Mouse (Mus musculus) B cell, adult 2 months (primary cell): ENCODE data around the gene Gm3448.
"Not testable (repeated sequence)": the region's sequence is repeated elsewhere in the genome, so short reads cannot be mapped to it uniquely, and the experiment has no call there.

Source experiments
- DNase-seq, 2 experiments: peaks; one replicate each; pipeline ENCODE4 v3.0.0; 2022

The Gm3448 gene

DNA sequence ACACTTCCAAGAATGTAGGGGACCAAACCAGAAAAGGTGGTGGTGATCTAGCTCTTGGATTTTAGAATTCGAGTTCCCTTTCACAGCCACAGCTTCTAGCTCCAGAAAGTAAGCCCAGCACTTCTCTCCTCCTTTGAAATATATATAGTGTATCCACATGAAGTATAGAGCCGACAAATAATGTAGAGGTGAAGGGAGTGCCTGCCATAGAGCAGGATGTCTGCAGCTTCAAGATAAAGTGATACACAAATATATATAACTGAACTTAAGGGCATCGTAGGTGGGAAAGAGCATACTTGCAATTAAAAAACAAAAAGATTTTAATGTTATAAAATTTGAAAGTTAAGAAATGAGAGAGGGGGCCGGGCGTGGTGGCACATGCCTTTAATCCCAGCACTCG, 15.8 kb downstream of the Gm3448 start:
- DNase-seq = not testable (repeated sequence)

GRCm38 (mm10) chr17:15024502-15025193, 16.7 kb downstream of the Gm3448 start:
- DNase-seq = not testable (repeated sequence)

DNA sequence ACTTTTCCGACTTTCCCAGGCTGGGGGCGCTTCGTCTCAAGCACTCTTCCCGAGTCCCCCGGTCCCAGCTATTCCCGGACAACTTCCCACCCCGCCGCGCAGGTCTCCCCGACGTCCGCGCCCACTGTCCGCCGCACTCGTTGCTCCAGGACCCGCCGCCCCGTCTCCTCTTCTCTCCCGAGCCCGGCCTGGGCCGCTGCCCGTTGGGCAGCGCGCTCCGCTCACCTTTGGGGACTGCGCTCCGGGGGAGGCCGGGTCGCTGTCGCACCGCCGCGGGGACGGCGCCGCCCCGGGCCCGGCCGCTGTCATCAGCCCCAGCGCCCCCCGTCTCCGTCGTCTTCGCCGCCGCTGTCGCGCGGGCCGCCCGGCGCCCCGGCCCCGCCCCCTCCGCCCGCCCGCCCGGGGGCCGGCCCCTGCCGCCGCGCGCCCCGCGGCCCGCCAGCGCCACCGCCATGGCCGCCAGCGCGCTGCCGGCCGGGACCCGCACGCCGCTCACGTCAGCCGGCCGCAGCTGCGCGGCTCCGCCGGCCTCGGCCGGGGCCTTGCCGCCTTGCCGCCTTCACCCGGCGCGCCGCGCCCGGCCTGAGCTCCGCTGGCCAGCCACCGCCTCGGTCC, 17.4 kb downstream of the Gm3448 start:
- DNase-seq = not testable (repeated sequence)

GRCm38 (mm10) chr17:15021503-15022220, 19.7 kb downstream of the Gm3448 start:
- DNase-seq = not testable (repeated sequence)

DNA sequence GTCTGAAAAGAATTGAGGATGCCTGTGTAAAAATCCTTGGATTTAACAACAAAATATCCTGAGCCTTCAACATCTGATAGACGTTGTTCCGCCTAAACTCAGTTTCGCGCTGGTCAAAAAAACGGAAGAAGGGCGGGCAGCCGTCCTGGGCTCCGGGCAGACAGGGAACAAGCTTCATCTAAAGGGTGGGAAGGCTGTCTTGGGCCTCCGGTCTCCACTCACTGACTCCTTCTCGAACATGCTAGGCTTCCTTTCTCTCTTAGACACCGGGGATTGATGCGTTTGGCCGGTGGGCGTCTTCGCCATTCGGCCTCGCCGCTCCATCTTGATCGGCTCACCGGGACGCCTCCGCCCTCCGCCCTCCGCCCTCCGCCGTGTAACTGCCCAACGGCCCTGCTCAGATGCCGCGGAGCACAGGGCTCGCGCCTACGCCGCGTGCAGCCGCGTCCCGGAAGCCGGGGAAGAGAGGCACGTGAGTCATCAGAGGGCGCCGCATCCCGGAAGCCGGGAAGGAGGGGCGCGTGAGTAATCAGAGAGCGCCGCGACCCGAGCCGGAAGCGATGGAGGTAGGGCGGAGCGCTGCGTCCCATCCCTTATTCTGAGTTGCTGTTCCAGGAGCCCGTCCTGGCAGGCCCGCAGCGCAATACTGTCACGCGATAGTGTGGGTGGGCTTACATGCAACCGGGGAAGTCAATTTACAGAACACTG, 31.5 kb downstream of the Gm3448 start, which contains the start of gene Gm3435:
Gene Gm3435, plus strand, starts transcription at position 471 of the 708 bp plus-strand sequence.
- DNase-seq = not testable (repeated sequence)

GRCm38 (mm10) chr17:15009088-15009487, 32.2 kb downstream of the Gm3448 start:
- not testable (repeated sequence) for DNase-seq

GRCm38 (mm10) chr17:15000047-15000446, 41.3 kb downstream of the Gm3448 start:
- DNase-seq = not testable (repeated sequence)

GRCm38 (mm10) chr17:14994140-14994539, 47.2 kb downstream of the Gm3448 start:
- DNase-seq = not testable (repeated sequence)

DNA sequence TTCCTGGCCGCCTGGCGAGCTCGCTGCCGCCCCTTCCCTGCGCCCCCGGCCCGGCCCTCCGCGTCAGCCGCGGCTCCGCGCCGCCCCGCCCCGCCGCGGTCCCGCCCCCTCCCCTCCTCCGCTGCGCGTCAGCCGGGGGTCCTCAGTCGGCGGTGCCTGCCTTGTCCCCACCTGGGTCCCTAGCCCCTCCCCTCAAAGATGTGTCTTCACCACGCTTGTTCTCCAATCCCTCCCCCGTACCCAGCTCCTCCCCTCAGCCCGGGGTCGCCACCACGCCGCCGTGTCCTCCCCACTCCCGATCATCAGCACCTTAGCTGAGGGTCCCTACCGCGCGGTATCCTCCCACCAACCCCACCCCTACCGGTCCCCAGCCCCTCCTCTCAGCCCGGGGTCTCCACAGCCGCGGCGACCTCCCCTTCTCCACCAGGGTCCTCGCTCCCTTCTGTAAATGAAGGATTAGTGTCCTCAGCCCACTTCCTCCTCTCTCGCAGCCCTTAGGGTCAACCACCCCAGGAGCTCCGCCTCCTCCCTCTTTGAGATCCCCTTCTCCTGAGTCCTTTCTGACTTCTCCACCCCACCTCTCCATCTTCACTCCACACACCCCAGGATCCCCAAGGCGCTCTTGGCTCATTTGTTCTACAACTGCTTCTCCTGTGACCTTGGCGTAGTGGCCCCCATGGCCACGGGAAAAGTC, 48.1 kb downstream of the Gm3448 start:
- not testable (repeated sequence) for DNase-seq

DNA sequence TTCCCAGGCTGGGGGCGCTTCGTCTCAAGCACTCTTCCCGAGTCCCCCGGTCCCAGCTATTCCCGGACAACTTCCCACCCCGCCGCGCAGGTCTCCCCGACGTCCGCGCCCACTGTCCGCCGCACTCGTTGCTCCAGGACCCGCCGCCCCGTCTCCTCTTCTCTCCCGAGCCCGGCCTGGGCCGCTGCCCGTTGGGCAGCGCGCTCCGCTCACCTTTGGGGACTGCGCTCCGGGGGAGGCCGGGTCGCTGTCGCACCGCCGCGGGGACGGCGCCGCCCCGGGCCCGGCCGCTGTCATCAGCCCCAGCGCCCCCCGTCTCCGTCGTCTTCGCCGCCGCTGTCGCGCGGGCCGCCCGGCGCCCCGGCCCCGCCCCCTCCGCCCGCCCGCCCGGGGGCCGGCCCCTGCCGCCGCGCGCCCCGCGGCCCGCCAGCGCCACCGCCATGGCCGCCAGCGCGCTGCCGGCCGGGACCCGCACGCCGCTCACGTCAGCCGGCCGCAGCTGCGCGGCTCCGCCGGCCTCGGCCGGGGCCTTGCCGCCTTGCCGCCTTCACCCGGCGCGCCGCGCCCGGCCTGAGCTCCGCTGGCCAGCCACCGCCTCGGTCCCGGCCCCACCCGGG, 48.7 kb downstream of the Gm3448 start:
- not testable (repeated sequence) for DNase-seq

DNA sequence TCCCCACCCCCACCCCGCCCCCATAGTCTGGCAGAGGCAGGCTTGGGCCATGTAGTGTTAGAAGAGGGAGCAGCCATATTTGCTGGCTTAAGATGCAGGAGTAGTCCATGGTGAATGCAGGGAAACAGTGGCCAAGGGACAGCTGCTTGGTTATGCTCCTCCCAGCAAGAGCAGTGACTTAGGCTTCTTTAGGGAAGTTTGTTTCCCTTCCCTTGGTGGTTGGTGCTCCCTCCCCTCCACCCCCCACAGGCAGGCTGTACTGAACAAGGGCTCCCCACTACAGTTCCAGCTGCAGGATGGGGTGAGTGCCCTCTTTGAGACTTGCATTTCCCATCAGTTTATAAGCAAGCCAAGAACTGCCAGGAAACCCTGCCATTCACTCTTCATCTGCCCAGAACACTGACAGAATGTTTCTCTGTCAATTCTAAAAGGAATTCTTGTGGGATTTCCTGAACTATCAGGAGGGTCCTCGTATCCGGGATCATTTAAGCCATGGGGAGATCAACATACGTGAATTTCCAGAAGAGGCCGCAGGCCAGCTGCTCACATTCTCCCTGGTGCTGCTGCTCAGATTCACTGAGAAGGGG, 51.1 kb downstream of the Gm3448 start:
- not testable (repeated sequence) for DNase-seq

DNA sequence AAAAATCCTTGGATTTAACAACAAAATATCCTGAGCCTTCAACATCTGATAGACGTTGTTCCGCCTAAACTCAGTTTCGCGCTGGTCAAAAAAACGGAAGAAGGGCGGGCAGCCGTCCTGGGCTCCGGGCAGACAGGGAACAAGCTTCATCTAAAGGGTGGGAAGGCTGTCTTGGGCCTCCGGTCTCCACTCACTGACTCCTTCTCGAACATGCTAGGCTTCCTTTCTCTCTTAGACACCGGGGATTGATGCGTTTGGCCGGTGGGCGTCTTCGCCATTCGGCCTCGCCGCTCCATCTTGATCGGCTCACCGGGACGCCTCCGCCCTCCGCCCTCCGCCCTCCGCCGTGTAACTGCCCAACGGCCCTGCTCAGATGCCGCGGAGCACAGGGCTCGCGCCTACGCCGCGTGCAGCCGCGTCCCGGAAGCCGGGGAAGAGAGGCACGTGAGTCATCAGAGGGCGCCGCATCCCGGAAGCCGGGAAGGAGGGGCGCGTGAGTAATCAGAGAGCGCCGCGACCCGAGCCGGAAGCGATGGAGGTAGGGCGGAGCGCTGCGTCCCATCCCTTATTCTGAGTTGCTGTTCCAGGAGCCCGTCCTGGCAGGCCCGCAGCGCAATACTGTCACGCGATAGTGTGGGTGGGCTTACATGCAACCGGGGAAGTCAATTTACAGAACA, 62.8 kb downstream of the Gm3448 start, which contains the start of the genes 9030025P20Rik and Gm3417:
Gene 9030025P20Rik, plus strand, starts transcription at position 107 of the 677 bp plus-strand sequence.
Gene Gm3417, minus strand, starts transcription at position 429 of the 677 bp plus-strand sequence.
- not testable (repeated sequence) for DNase-seq

GRCm38 (mm10) chr17:14977718-14978361, 63.5 kb downstream of the Gm3448 start:
- DNase-seq = peak; percentile 19 to 25

DNA sequence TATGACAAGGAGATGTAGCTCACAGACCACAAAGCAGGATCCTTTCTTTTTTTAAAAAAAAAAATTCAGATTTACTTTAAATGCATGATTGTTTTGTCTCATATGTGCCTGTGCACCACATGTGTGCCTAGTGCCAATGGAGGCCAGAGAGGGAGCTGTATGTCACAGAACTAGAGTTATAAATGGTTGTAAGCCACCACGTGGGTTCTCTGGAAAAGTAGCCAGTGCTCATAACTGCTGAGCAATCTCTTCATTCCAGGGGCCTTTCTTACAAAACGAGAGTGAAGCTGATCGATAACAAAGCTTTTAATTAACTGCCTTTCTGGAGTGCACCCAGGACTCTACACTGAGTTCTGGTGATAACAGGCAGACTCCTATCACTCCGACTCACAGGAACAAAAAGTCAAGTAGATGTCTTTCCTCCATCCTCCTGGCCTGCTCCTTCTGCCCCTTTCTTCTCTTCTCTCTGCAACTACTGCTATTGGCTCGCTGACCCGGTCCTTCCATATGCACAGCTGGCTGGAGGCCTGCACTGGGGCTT, 72.9 kb downstream of the Gm3448 start:
- DNase-seq = not testable (repeated sequence)

DNA sequence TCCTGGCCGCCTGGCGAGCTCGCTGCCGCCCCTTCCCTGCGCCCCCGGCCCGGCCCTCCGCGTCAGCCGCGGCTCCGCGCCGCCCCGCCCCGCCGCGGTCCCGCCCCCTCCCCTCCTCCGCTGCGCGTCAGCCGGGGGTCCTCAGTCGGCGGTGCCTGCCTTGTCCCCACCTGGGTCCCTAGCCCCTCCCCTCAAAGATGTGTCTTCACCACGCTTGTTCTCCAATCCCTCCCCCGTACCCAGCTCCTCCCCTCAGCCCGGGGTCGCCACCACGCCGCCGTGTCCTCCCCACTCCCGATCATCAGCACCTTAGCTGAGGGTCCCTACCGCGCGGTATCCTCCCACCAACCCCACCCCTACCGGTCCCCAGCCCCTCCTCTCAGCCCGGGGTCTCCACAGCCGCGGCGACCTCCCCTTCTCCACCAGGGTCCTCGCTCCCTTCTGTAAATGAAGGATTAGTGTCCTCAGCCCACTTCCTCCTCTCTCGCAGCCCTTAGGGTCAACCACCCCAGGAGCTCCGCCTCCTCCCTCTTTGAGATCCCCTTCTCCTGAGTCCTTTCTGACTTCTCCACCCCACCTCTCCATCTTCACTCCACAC, 79.7 kb downstream of the Gm3448 start:
- DNase-seq = not testable (repeated sequence)

- DNase-seq = peak; percentile 32 to 47
These were observed 80.3 kb downstream of the Gm3448 start, which contains the start of gene Phf10 for GRCm38 (mm10) chr17:14960951-14961556. Gene Phf10, minus strand, starts transcription at chr17:14961273.

GRCm38 (mm10) chr17:14960520-14960919, 80.8 kb downstream of the Gm3448 start:
- DNase-seq = peak; percentile 35 to 38

DNA sequence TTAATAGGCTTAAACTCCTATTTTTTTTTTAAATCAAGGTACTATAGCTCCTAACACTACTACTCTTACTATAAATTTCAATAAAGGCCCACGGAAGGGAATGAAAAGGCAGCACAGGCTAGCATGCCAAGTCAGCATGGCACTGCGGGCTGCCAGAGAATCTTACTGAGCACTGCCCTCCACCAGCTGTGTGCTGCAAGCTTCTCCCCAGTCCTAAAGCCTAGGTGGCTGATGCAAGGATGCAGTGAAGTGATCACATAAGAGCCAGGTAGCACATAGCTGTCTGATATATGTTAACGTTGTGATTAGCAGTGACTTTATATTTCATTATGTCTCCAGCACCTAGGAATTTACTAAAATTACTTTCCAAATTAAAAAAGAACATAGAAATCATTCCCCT, 81.4 kb downstream of the Gm3448 start:
- no peak for DNase-seq
